Mouse (Mus musculus): ENCODE data around the gene Rps6kb2. TPM values are rescaled to one million over a fixed set of nuclear protein-coding genes. Genes with fewer than 3 reads are reported as not detected.
A peak's percentile ranks its signal among the peaks of the same experiment; 100 is the strongest.
"Not testable (repeated sequence)": the region's sequence is repeated elsewhere in the genome, so short reads cannot be mapped to it uniquely, and the experiment has no call there.

The Rps6kb2 gene
- polyA plus RNA-seq, 1 experiment from 2014 or later, result 35.1 TPM

- TF ChIP-seq CTCF (IDR thresholded peaks at IDR 0.05; ENCODE audit: low read depth), result peak; percentile 81
- H3K4me2 ChIP-seq (replicated peaks; ENCODE audit: low read depth), result peak within 1 kb of the TSS; percentile 76
- H3K27ac ChIP-seq (ENCODE audit: low read depth, low read length), result peak within 1 kb of the TSS; percentile 54
- H3K4me1 ChIP-seq (replicated peaks; ENCODE audit: control insufficient read depth, insufficient read depth, low read length), result 0 out of 2 replicates have a peak, but pooled peaks cover 6% of the 10 kb centered on the region
- no peaks in the 10 kb centered on the region for H3K9me3 ChIP-seq (ENCODE audit: control insufficient read depth)
- H3K4me3 ChIP-seq (ENCODE audit: low read depth, low read length), result peak within 1 kb of the TSS; percentile 87
- WGBS, result 1% methylated on average over 64 of the region's 64 CpGs
- peak within 1 kb of the TSS; percentile 83 for H3K9ac ChIP-seq (ENCODE audit: low read depth, low read length)
- peaks cover 20% of the 10 kb centered on the region for H3K36me3 ChIP-seq (ENCODE audit: control insufficient read depth, insufficient read depth)
- peak; percentile 93 for ATAC-seq
- H3K27me3 ChIP-seq (replicated peaks; ENCODE audit: control insufficient read depth, insufficient read depth, low read length), result no peaks in the 10 kb centered on the region
These were observed 37.1 kb downstream of the Rps6kb2 start, which contains the start of gene Aip for GRCm38 (mm10) chr19:4125741-4126696. Aip (minus strand) TSS chr19:4125858.

GRCm38 (mm10) chr19:4125268-4125667 lies 37.9 kb downstream of the Rps6kb2 start:
- H3K27ac ChIP-seq (ENCODE audit: low read depth, low read length), result not testable (repeated sequence)
- 20% methylated on average over 4 of the region's 4 CpGs for WGBS

DNA sequence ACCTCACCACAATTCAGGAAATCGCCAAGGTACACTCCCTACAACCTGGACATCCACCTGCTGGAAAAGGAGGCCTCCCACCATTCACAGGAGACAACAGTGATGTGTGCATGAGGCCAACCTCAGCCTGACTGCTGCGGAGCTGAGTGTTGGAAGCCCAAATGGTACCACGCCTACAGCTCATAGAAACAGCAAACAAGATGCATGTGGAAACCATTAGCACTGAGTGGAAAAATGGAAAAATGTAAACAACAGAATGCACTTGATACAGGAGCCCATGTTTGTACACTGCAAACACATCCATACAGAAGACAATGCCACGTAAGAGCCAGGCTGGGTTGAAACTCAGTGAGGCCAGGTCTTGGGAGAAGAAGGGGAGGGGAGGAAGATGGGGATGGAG lies 38.7 kb downstream of the Rps6kb2 start:
- 64% methylated on average over 4 of the region's 4 CpGs for WGBS
- H3K4me2 ChIP-seq (replicated peaks; ENCODE audit: low read depth), result no peak overlapping the region
- H3K9ac ChIP-seq (ENCODE audit: low read depth, low read length), result no peak overlapping the region
- no peaks in the 10 kb centered on the region for H3K27me3 ChIP-seq (replicated peaks; ENCODE audit: control insufficient read depth, insufficient read depth, low read length)
- no peak overlapping the region for H3K27ac ChIP-seq (ENCODE audit: low read depth, low read length)
- peaks cover 8% of the 10 kb centered on the region; the same call in 1 of the 2 replicates for H3K4me1 ChIP-seq (replicated peaks; ENCODE audit: control insufficient read depth, insufficient read depth, low read length)
- H3K9me3 ChIP-seq (ENCODE audit: control insufficient read depth), result no peaks in the 10 kb centered on the region
- no peak for ATAC-seq
- no peak for TF ChIP-seq CTCF (IDR thresholded peaks at IDR 0.05; ENCODE audit: low read depth)
- no peak overlapping the region for H3K4me3 ChIP-seq (ENCODE audit: low read depth, low read length)
- H3K36me3 ChIP-seq (ENCODE audit: control insufficient read depth, insufficient read depth), result peaks cover 10% of the 10 kb centered on the region

More at GRCm38 (mm10) chr19:4125268-4125667, 37.9 kb downstream of the Rps6kb2 start:
- peaks cover 18% of the 10 kb centered on the region for H3K36me3 ChIP-seq (ENCODE audit: control insufficient read depth, insufficient read depth)
- not testable (repeated sequence) for H3K27me3 ChIP-seq (replicated peaks; ENCODE audit: control insufficient read depth, insufficient read depth, low read length); H3K4me1 ChIP-seq (replicated peaks; ENCODE audit: control insufficient read depth, insufficient read depth, low read length); H3K9me3 ChIP-seq (ENCODE audit: control insufficient read depth)
- peak overlapping the region; percentile 87 for H3K4me3 ChIP-seq (ENCODE audit: low read depth, low read length)
- peak; percentile 27; the same call in 1 of the 2 replicates for ATAC-seq
- peak overlapping the region; percentile 76 for H3K4me2 ChIP-seq (replicated peaks; ENCODE audit: low read depth)
- H3K9ac ChIP-seq (ENCODE audit: low read depth, low read length), result peak overlapping the region; percentile 83

GRCm38 (mm10) chr19:4122411-4123370 lies 40.5 kb downstream of the Rps6kb2 start:
- no peak for ATAC-seq
- no peaks in the 10 kb centered on the region for H3K9me3 ChIP-seq (ENCODE audit: control insufficient read depth)
- 72% methylated on average over 7 of the region's 7 CpGs for WGBS
- no peak overlapping the region for H3K27ac ChIP-seq (ENCODE audit: low read depth, low read length)
- no peak overlapping the region for H3K4me2 ChIP-seq (replicated peaks; ENCODE audit: low read depth)
- H3K4me3 ChIP-seq (ENCODE audit: low read depth, low read length), result no peak overlapping the region
- TF ChIP-seq CTCF (IDR thresholded peaks at IDR 0.05; ENCODE audit: low read depth), result 0 out of 2 replicates have a peak, but pooled peaks have one; percentile 17
- peaks cover 8% of the 10 kb centered on the region; the same call in 1 of the 2 replicates for H3K4me1 ChIP-seq (replicated peaks; ENCODE audit: control insufficient read depth, insufficient read depth, low read length)
- peaks cover 10% of the 10 kb centered on the region; the same call in 1 of the 2 replicates for H3K36me3 ChIP-seq (ENCODE audit: control insufficient read depth, insufficient read depth)
- H3K9ac ChIP-seq (ENCODE audit: low read depth, low read length), result no peak overlapping the region
- no peaks in the 10 kb centered on the region for H3K27me3 ChIP-seq (replicated peaks; ENCODE audit: control insufficient read depth, insufficient read depth, low read length)

DNA sequence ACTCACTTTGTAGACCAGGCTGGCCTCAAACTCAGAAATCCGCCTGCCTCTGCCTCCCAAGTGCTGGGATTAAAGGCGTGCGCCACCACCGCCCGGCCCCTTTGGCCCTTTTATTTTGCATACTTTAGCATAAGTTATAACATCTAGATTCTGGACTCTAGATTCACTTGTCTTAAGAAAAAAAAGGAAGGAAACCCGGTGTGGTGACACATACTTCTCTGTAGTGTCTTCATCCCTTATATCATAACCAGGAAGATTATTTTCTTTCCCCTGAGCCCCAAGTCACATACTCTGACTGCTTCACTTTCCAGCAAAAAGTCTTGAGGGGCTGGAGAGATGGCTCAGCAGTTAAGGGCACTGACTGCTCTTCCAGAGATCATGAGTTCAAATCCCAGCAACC lies 41.3 kb downstream of the Rps6kb2 start:
- 58% methylated on average over 6 of the region's 6 CpGs for WGBS
- H3K9ac ChIP-seq (ENCODE audit: low read depth, low read length), result not testable (repeated sequence)
- H3K4me2 ChIP-seq (replicated peaks; ENCODE audit: low read depth), result peak overlapping the region; percentile 53; the same call in 1 of the 2 replicates

More for the DNA sequence above, 41.3 kb downstream of the Rps6kb2 start:
- not testable (repeated sequence) for H3K9me3 ChIP-seq (ENCODE audit: control insufficient read depth); H3K4me3 ChIP-seq (ENCODE audit: low read depth, low read length); ATAC-seq; H3K27ac ChIP-seq (ENCODE audit: low read depth, low read length); H3K27me3 ChIP-seq (replicated peaks; ENCODE audit: control insufficient read depth, insufficient read depth, low read length); H3K4me1 ChIP-seq (replicated peaks; ENCODE audit: control insufficient read depth, insufficient read depth, low read length)
- H3K36me3 ChIP-seq (ENCODE audit: control insufficient read depth, insufficient read depth), result peaks cover 18% of the 10 kb centered on the region

Measured in intestine, postnatal 0 days (tissue).